Mouse (Mus musculus) G1E (cell line): Measurements from ENCODE around the gene Atrip.

Source experiments
- CTCF ChIP-seq: IDR thresholded peaks from 2 replicates; pipeline ENCODE4 v1.5.1; 2012; ENCODE audit warnings: low read depth, low read length, inconsistent platforms, mixed read lengths
- GATA1 ChIP-seq: IDR thresholded peaks from 2 replicates; pipeline ENCODE4 v1.6.1; 2012; ENCODE audit warnings: borderline replicate concordance, low read length, inconsistent platforms, mixed read lengths
- POLR2AphosphoS5 ChIP-seq: IDR thresholded peaks from 2 replicates; pipeline ENCODE4 v1.6.1; 2012; ENCODE audit warnings: low read depth, low read length, inconsistent platforms; ENCODE audit not compliant: insufficient replicate concordance

DNA sequence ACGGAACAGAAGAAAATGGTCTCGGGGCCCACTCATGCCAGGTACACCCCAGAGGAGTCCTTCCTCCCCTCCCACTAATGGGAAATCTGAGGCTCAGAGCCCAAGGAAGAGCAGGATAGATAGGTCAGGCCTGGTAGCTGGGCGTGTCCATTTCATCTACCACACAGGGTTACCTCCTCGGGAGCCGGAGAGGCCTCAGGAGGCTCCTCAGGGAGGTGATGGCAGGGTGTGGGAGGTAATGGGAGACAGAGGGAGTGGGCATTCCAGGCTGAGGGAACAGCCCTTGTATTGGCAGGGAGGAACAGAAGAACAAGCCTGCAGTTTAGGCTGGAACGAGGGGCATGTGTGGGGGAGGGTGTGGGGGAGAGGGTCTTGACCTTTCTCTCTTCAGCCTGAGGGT lies 22.9 kb upstream of the Atrip start:
- no peak for TF ChIP-seq POLR2AphosphoS5
- no peak for TF ChIP-seq CTCF
- TF ChIP-seq GATA1: no peak
